Mouse (Mus musculus) left cerebral cortex, adult 2 months (tissue): ENCODE measurements around the gene 4933417A18Rik. TPM values are rescaled to one million over a fixed set of nuclear protein-coding genes. Genes with fewer than 3 reads are reported as not detected.
"Not testable (repeated sequence)": the region's sequence is repeated elsewhere in the genome, so short reads cannot be mapped to it uniquely, and the experiment has no call there.

ENCODE experiments used
- DNase-seq, 2 experiments: peaks; one replicate each; pipeline ENCODE4 v3.0.0; 2021 to 2022; ENCODE audit warnings: low spot score in 2 of 2, mixed read lengths in 1 of 2; ENCODE audit errors: extremely low spot score in 1 of 2
- H3K27ac ChIP-seq: fragments of 200-600 bp; 2 replicates; pipeline ENCODE4 v1.8.1; 2022
- H3K4me3 ChIP-seq: fragments of 200-600 bp; 2 replicates; pipeline ENCODE4 v1.8.1; 2022
- CTCF ChIP-seq: fragments of 200-600 bp; IDR thresholded peaks from 2 replicates; pipeline ENCODE4 v1.8.1; 2022; ENCODE audit warnings: antibody characterized with exemption, mild to moderate bottlenecking, moderate library complexity
- intact Hi-C: fragments of 180-260 bp; cut with DNase I; formaldehyde crosslinking; loops from one replicate; pipeline ENCODE4 v1.15.1; 2025
- long read RNA-seq, 2 experiments: library from polyadenylated mRNA; stranded (forward); transcript quantifications; one replicate each; pipeline ENCODE4 v2.0.0; 2021; ENCODE audit warnings: borderline mapping rate in 2 of 2
- total RNA-seq, 2 experiments: library from RNA; stranded (reverse); gene quantifications; 2 replicates each; pipeline ENCODE4 v1.2.3; 2021

4933417A18Rik gene
- total RNA-seq, result not detected
- long read RNA-seq, experiment 1, result 0 reads
- long read RNA-seq, experiment 2, result 0 reads

- intact Hi-C loops, result no loop called here
- TF ChIP-seq CTCF, result no peak
- no peak for DNase-seq
- H3K27ac ChIP-seq, result no peak within 1 kb of the TSS
- no peak within 1 kb of the TSS for H3K4me3 ChIP-seq
Measured at GRCm38 (mm10) chr13:34924210-34924609, at the start of gene 4933417A18Rik, which contains the start of gene Fam217a. 4933417A18Rik (plus strand) TSS chr13:34924409. Fam217a (minus strand) TSS chr13:34924310.

- not testable (repeated sequence) for DNase-seq
- Histone ChIP-seq H3K27ac (peak overlapping the region; percentile 97), H3K4me3 (peak overlapping the region; percentile 94)
- intact Hi-C loops, result loop anchor here (5.0 to 10.0 kb wide), 2 partner anchors 687 to 840 kb away; partner anchors contain the start of gene Bphl
Measured at GRCm38 (mm10) chr13:34874736-34875135, 49.5 kb upstream of the 4933417A18Rik start.

- TF ChIP-seq CTCF, result no peak
- H3K27ac ChIP-seq, result peak within 1 kb of the TSS; percentile 97
- intact Hi-C loops, result loop anchor here (10.0 kb wide), 1 partner anchor 840 kb away; the partner anchor contains the start of gene Bphl
- peak; percentile 93 to 95 for DNase-seq
- H3K4me3 ChIP-seq, result peak within 1 kb of the TSS; percentile 94
Measured at GRCm38 (mm10) chr13:34875166-34875710, 49.0 kb upstream of the 4933417A18Rik start, which contains the start of gene Prpf4b. Prpf4b (plus strand) TSS chr13:34875302.

GRCm38 (mm10) chr13:34875741-34876445 is 48.3 kb upstream of the 4933417A18Rik start:
- Histone ChIP-seq H3K4me3 (peak overlapping the region; percentile 94), H3K27ac (peak overlapping the region; percentile 97)
- TF ChIP-seq CTCF, result peak; percentile 45
- intact Hi-C loops, result loop anchor here (10.0 kb wide), 1 partner anchor 841 kb away; the partner anchor contains the start of gene Bphl
- DNase-seq, result no peak

GRCm38 (mm10) chr13:34876481-34876880 is 47.7 kb upstream of the 4933417A18Rik start:
- no peak overlapping the region for H3K27ac ChIP-seq
- DNase-seq, result no peak
- H3K4me3 ChIP-seq, result peak overlapping the region; percentile 94
- TF ChIP-seq CTCF, result no peak
- intact Hi-C loops, result loop anchor here (10.0 kb wide), 1 partner anchor 842 kb away; the partner anchor contains the start of gene Bphl

- no peak overlapping the region for H3K27ac ChIP-seq
- TF ChIP-seq CTCF, result no peak
- H3K4me3 ChIP-seq, result no peak overlapping the region
- DNase-seq, result no peak
- intact Hi-C loops, result no loop called here
Measured at GRCm38 (mm10) chr13:34892871-34893270, 31.3 kb upstream of the 4933417A18Rik start.

GRCm38 (mm10) chr13:34914614-34915013 is 9.6 kb upstream of the 4933417A18Rik start:
- H3K27ac ChIP-seq, result no peak overlapping the region
- no peak for DNase-seq
- intact Hi-C loops, result loop anchor here (10.0 kb wide), 1 partner anchor 1030 kb away; no protein-coding TSS in a partner anchor
- H3K4me3 ChIP-seq, result no peak overlapping the region
- TF ChIP-seq CTCF, result no peak

GRCm38 (mm10) chr13:34916520-34917167 is 7.6 kb upstream of the 4933417A18Rik start:
- no peak for TF ChIP-seq CTCF
- intact Hi-C loops, result loop anchor here (10.0 kb wide), 1 partner anchor 1028 kb away; no protein-coding TSS in a partner anchor
- no peak overlapping the region for H3K27ac ChIP-seq
- H3K4me3 ChIP-seq, result no peak overlapping the region
- no peak for DNase-seq

GRCm38 (mm10) chr13:34934931-34935644 is 10.9 kb downstream of the 4933417A18Rik start:
- no peak for TF ChIP-seq CTCF
- intact Hi-C loops, result no loop called here
- H3K27ac ChIP-seq, result no peak overlapping the region
- H3K4me3 ChIP-seq, result no peak overlapping the region
- DNase-seq, result no peak

GRCm38 (mm10) chr13:34942370-34942769 is 18.2 kb downstream of the 4933417A18Rik start:
- H3K4me3 ChIP-seq, result no peak overlapping the region
- intact Hi-C loops, result no loop called here
- H3K27ac ChIP-seq, result no peak overlapping the region
- TF ChIP-seq CTCF, result no peak
- no peak for DNase-seq

GRCm38 (mm10) chr13:34951437-34951836 is 27.2 kb downstream of the 4933417A18Rik start:
- intact Hi-C loops, H3K4me3 ChIP-seq, H3K27ac ChIP-seq, DNase-seq: not testable (repeated sequence)
